Mouse (Mus musculus) CH12.LX (cell line): Measurements from ENCODE around the gene Gm826. TPM values are rescaled to one million over a fixed set of nuclear protein-coding genes. Genes with fewer than 3 reads are reported as not detected.

ENCODE experiments used
- DNase-seq: peaks from one replicate; pipeline ENCODE4 v3.0.0-alpha.2; 2013; ENCODE audit errors: extremely low read depth
- H3K27ac ChIP-seq: 2 replicates; pipeline ENCODE4 v1.5.1; 2012; ENCODE audit warnings: low read depth, mild to moderate bottlenecking, control low read depth, moderate library complexity; ENCODE audit not compliant: insufficient read depth
- H3K27me3 ChIP-seq: replicated peaks from 2 replicates; pipeline ENCODE3; 2012; ENCODE audit warnings: inconsistent platforms
- H3K36me3 ChIP-seq, 2 experiments: replicated peaks in 1 of 2; 2 replicates each; pipeline versions ENCODE3 to v1.6.1; 2012; ENCODE audit warnings: inconsistent platforms in 1 of 2, low read length in 1 of 2, mild to moderate bottlenecking in 1 of 2, mixed read lengths in 1 of 2, moderate library complexity in 1 of 2; ENCODE audit not compliant: control insufficient read depth in 1 of 2, insufficient read depth in 1 of 2
- H3K4me1 ChIP-seq, 2 experiments: 2 replicates each; pipeline ENCODE4 v1.6.1; 2012; ENCODE audit warnings: inconsistent platforms in 1 of 2, moderate library complexity in 1 of 2; ENCODE audit not compliant: insufficient read depth in 2 of 2, control insufficient read depth in 1 of 2
- H3K4me2 ChIP-seq: 2 replicates; pipeline ENCODE4 v1.6.1; 2012; ENCODE audit warnings: low read depth, mild to moderate bottlenecking, control low read depth; ENCODE audit not compliant: poor library complexity, insufficient read depth, severe bottlenecking
- H3K4me3 ChIP-seq, 3 experiments: fragments of 150-350 bp in 1 of 3; sonication (generic) in 1 of 3; replicated peaks in 1 of 3; 2 replicates each; pipeline versions ENCODE3 to v1.5.1; 2011 to 2012; ENCODE audit warnings: low read depth in 2 of 3, low read length in 2 of 3, mild to moderate bottlenecking in 2 of 3, moderate library complexity in 2 of 3, control low read depth in 1 of 3, improper control_type of control experiment in 1 of 3, inconsistent platforms in 1 of 3, mixed read lengths in 1 of 3; ENCODE audit not compliant: poor library complexity in 1 of 3
- H3K79me2 ChIP-seq: replicated peaks from 2 replicates; pipeline ENCODE4 v1.6.1; 2012; ENCODE audit warnings: mild to moderate bottlenecking, moderate library complexity; ENCODE audit not compliant: control insufficient read depth, poor library complexity, insufficient read depth, severe bottlenecking; ENCODE audit errors: extremely low read depth
- H3K9ac ChIP-seq: 2 replicates; pipeline ENCODE4 v1.6.1; 2012; ENCODE audit warnings: low read depth, mild to moderate bottlenecking, control low read depth, moderate library complexity; ENCODE audit not compliant: insufficient read depth
- H3K9me3 ChIP-seq: replicated peaks from 2 replicates; pipeline ENCODE3; 2012; ENCODE audit warnings: low read length, inconsistent platforms, mixed read lengths
- BHLHE40 ChIP-seq: IDR thresholded peaks from 2 replicates; pipeline ENCODE4 v1.6.1; 2011; ENCODE audit warnings: mild to moderate bottlenecking, low read depth, low read length, improper control_type of control experiment
- CHD1 ChIP-seq: IDR thresholded peaks from 2 replicates; pipeline ENCODE4 v1.6.1; 2012; ENCODE audit warnings: low read depth, low read length, improper control_type of control experiment, inconsistent platforms
- CHD2 ChIP-seq: IDR thresholded peaks from 2 replicates; pipeline ENCODE4 v1.6.1; 2011; ENCODE audit warnings: low read length, improper control_type of control experiment
- CTCF ChIP-seq, 2 experiments: IDR thresholded peaks in 1 of 2; conservative IDR thresholded peaks in 1 of 2; 2 replicates each; pipeline ENCODE4 v1.5.1; 2011 to 2012; ENCODE audit warnings: low read depth in 2 of 2, low read length in 2 of 2, improper control_type of control experiment in 1 of 2, inconsistent platforms in 1 of 2, mild to moderate bottlenecking in 1 of 2, moderate library complexity in 1 of 2
- E2F4 ChIP-seq: IDR thresholded peaks from 2 replicates; pipeline ENCODE4 v1.6.1; 2011; ENCODE audit warnings: low read depth, low read length, improper control_type of control experiment; ENCODE audit not compliant: insufficient replicate concordance
- ELF1 ChIP-seq: IDR thresholded peaks from 2 replicates; pipeline ENCODE4 v1.6.1; 2014; ENCODE audit warnings: low read depth, mild to moderate bottlenecking, inconsistent platforms, low read length, improper control_type of control experiment
- EP300 ChIP-seq: IDR thresholded peaks from 2 replicates; pipeline ENCODE4 v1.6.1; 2011; ENCODE audit warnings: low read length, improper control_type of control experiment
- ETS1 ChIP-seq: conservative IDR thresholded peaks from 2 replicates; pipeline ENCODE4 v1.6.1; 2012; ENCODE audit warnings: low read depth, mild to moderate bottlenecking, inconsistent platforms, low read length, improper control_type of control experiment, moderate library complexity
- GABPA ChIP-seq: IDR thresholded peaks from 2 replicates; pipeline ENCODE4 v1.6.1; 2012; ENCODE audit warnings: low read depth, low read length, improper control_type of control experiment, inconsistent platforms; ENCODE audit not compliant: insufficient replicate concordance
- HCFC1 ChIP-seq: IDR thresholded peaks from 2 replicates; pipeline ENCODE4 v1.6.1; 2012; ENCODE audit warnings: low read depth, mild to moderate bottlenecking, inconsistent platforms, low read length, improper control_type of control experiment
- IRF4 ChIP-seq: IDR thresholded peaks from 2 replicates; pipeline ENCODE4 v1.6.1; 2014; ENCODE audit warnings: low read depth, mild to moderate bottlenecking, inconsistent platforms, low read length, improper control_type of control experiment
- JUND ChIP-seq: conservative IDR thresholded peaks from 2 replicates; pipeline ENCODE4 v1.6.1; 2011; ENCODE audit warnings: low read depth, low read length, improper control_type of control experiment
- MAX ChIP-seq: IDR thresholded peaks from 2 replicates; pipeline ENCODE4 v1.6.1; 2011; ENCODE audit warnings: low read length, improper control_type of control experiment
- MAZ ChIP-seq: IDR thresholded peaks from 2 replicates; pipeline ENCODE4 v1.6.1; 2012; ENCODE audit warnings: low read depth, mild to moderate bottlenecking, inconsistent platforms, low read length, improper control_type of control experiment, moderate library complexity
- MEF2A ChIP-seq: IDR thresholded peaks from 2 replicates; pipeline ENCODE4 v1.6.1; 2014; ENCODE audit warnings: low read depth, mild to moderate bottlenecking, inconsistent platforms, low read length, improper control_type of control experiment, borderline replicate concordance
- MYC ChIP-seq: IDR thresholded peaks from 2 replicates; pipeline ENCODE4 v1.6.1; 2011; ENCODE audit warnings: low read depth, mild to moderate bottlenecking, improper control_type of control experiment, low read length
- NELFE ChIP-seq: IDR thresholded peaks from 2 replicates; pipeline ENCODE4 v1.6.1; 2011; ENCODE audit warnings: low read depth, low read length, improper control_type of control experiment
- NRF1 ChIP-seq: IDR thresholded peaks from 2 replicates; pipeline ENCODE4 v1.6.1; 2014; ENCODE audit warnings: low read depth, mild to moderate bottlenecking, inconsistent platforms, low read length, improper control_type of control experiment, moderate library complexity
- PAX5 ChIP-seq: IDR thresholded peaks from 2 replicates; pipeline ENCODE4 v1.6.1; 2012; ENCODE audit warnings: low read length, inconsistent platforms, mixed read lengths
- POLR2A ChIP-seq: IDR thresholded peaks from 2 replicates; pipeline ENCODE4 v1.6.1; 2011; ENCODE audit warnings: low read depth, mild to moderate bottlenecking, improper control_type of control experiment, low read length
- POLR2AphosphoS2 ChIP-seq: IDR thresholded peaks from 2 replicates; pipeline ENCODE4 v1.6.1; 2011; ENCODE audit warnings: low read depth, low read length, improper control_type of control experiment
- RCOR1 ChIP-seq: conservative IDR thresholded peaks from 2 replicates; pipeline ENCODE4 v1.6.1; 2012; ENCODE audit warnings: low read depth, mild to moderate bottlenecking, inconsistent platforms, low read length, improper control_type of control experiment
- SIN3A ChIP-seq: IDR thresholded peaks from 2 replicates; pipeline ENCODE4 v1.6.1; 2012; ENCODE audit warnings: low read length, improper control_type of control experiment, inconsistent platforms
- SMC3 ChIP-seq: IDR thresholded peaks from 2 replicates; pipeline ENCODE4 v1.6.1; 2011; ENCODE audit warnings: low read depth, low read length, improper control_type of control experiment
- TBP ChIP-seq: conservative IDR thresholded peaks from 2 replicates; pipeline ENCODE4 v1.6.1; 2011; ENCODE audit warnings: low read depth, low read length, improper control_type of control experiment
- TCF12 ChIP-seq: IDR thresholded peaks from 2 replicates; pipeline ENCODE4 v1.6.1; 2014; ENCODE audit warnings: low read depth, mild to moderate bottlenecking, inconsistent platforms, low read length, improper control_type of control experiment
- UBTF ChIP-seq: IDR thresholded peaks from 2 replicates; pipeline ENCODE4 v1.6.1; 2012; ENCODE audit warnings: low read depth, mild to moderate bottlenecking, inconsistent platforms, low read length, improper control_type of control experiment, moderate library complexity
- USF1 ChIP-seq: IDR thresholded peaks from 2 replicates; pipeline ENCODE4 v1.6.1; 2014; ENCODE audit warnings: low read depth, mild to moderate bottlenecking, inconsistent platforms, low read length, improper control_type of control experiment
- USF2 ChIP-seq: conservative IDR thresholded peaks from 2 replicates; pipeline ENCODE4 v1.6.1; 2011; ENCODE audit warnings: low read depth, low read length, improper control_type of control experiment
- ZC3H11A ChIP-seq: IDR thresholded peaks from 2 replicates; pipeline ENCODE4 v1.6.1; 2012; ENCODE audit warnings: low read depth, mild to moderate bottlenecking, inconsistent platforms, low read length, improper control_type of control experiment
- ZKSCAN1 ChIP-seq: IDR thresholded peaks from 2 replicates; pipeline ENCODE4 v1.6.1; 2012; ENCODE audit warnings: low read depth, inconsistent platforms, low read length, improper control_type of control experiment, borderline replicate concordance
- ZMIZ1 ChIP-seq: IDR thresholded peaks from 2 replicates; pipeline ENCODE4 v1.6.1; 2012; ENCODE audit warnings: low read depth, mild to moderate bottlenecking, inconsistent platforms, low read length, improper control_type of control experiment
- ZNF384 ChIP-seq: IDR thresholded peaks from 2 replicates; pipeline ENCODE4 v1.6.1; 2012; ENCODE audit warnings: low read depth, low read length, improper control_type of control experiment, inconsistent platforms
- dilution Hi-C: fragments of 300-500 bp; cut with MboI; formaldehyde crosslinking; loops from 2 replicates; pipeline ENCODE4 v1.14.3; 2020; ENCODE audit warnings: low sequenced_read_pairs; ENCODE audit not compliant: extremely low pct_unique_long_range_greater_than_20kb, extremely low pct_ligation_motif_present
- in situ Hi-C: fragments of 300-500 bp; cut with MboI; formaldehyde crosslinking; loops from 3 replicates; pipeline ENCODE4 v1.14.3; 2019; ENCODE audit warnings: low sequenced_read_pairs, low pct_ligation_motif_present, low pct_unique_long_range_greater_than_20kb, mixed read lengths
- polyA plus RNA-seq: library from polyadenylated mRNA; unstranded; fragments of >175 nt; gene quantifications from 2 replicates; pipeline ENCODE4 v1.2.1, GENCODE M21; 2012; ENCODE audit warnings: low read depth; ENCODE audit not compliant: insufficient read length
- total RNA-seq, 2 experiments: library from RNA; depleted of rRNA; stranded (reverse); fragments of 300-350 nt in 1 of 2; fragments of >200 nt in 1 of 2; gene quantifications; 2 replicates each; pipeline ENCODE4 v1.2.3; 2012 to 2014

Gene Gm826
- total and polyA plus RNA-seq, 3 experiments: 0.32 TPM; not detected in 2

- Histone ChIP-seq H3K27ac (no peak overlapping the region), H3K4me2 (no peak overlapping the region), H3K4me3 (no peak overlapping the region), H3K27me3 (no peaks in the 10 kb centered on the region), H3K4me1 (peaks cover 6 to 58% of the 10 kb centered on the region in 2 experiments; a peak in 2 of 4 replicates), H3K79me2 (no peaks in the 10 kb centered on the region), H3K9me3 (no peaks in the 10 kb centered on the region), H3K36me3 (no peaks in the 10 kb centered on the region), H3K9ac (no peak overlapping the region)
- in situ Hi-C loops: no loop called here
- DNase-seq: no peak
- TF ChIP-seq SIN3A (no peak), CHD1 (no peak), NRF1 (no peak), USF1 (no peak), RCOR1 (no peak), BHLHE40 (no peak), CTCF (conservative IDR thresholded peaks at IDR 0.05 in 1 of 2, IDR thresholded peaks at IDR 0.05 in 1 of 2; ENCODE audit: low read depth in 2 of 2, low read length in 2 of 2) (no peak), USF2 (no peak), UBTF (no peak), PAX5 (no peak)
- dilution Hi-C loops: no loop called here
These were observed 30.0 kb downstream of the Gm826 start for GRCm38 (mm10) chr2:160303992-160304391.

GRCm38 (mm10) chr2:160302013-160302412, 31.9 kb downstream of the Gm826 start:
- Histone ChIP-seq H3K36me3 (no peaks in the 10 kb centered on the region), H3K9ac (no peak overlapping the region), H3K9me3 (no peaks in the 10 kb centered on the region), H3K4me3 (no peak overlapping the region), H3K4me2 (no peak overlapping the region), H3K79me2 (no peaks in the 10 kb centered on the region), H3K27ac (no peak overlapping the region), H3K4me1 (peaks cover 6 to 43% of the 10 kb centered on the region in 2 experiments; a peak in 2 of 4 replicates), H3K27me3 (no peaks in the 10 kb centered on the region)
- in situ Hi-C loops (no loop called here), dilution Hi-C loops (no loop called here)
- peak; percentile 78 for DNase-seq
- TF ChIP-seq MAX (no peak), SIN3A (no peak), TCF12 (no peak; the same call in 1 of the 2 replicates), POLR2A (no peak), GABPA (no peak), MAZ (no peak), USF1 (no peak), PAX5 (no peak), ZC3H11A (no peak), SMC3 (no peak), CHD1 (no peak), CHD2 (no peak), NELFE (no peak), UBTF (no peak), BHLHE40 (peak; percentile 69), E2F4 (no peak), JUND (peak; percentile 46; the same call in 1 of the 2 replicates), HCFC1 (no peak), EP300 (peak; percentile 81), MEF2A (peak; percentile 55; the same call in 1 of the 2 replicates), CTCF (conservative IDR thresholded peaks at IDR 0.05 in 1 of 2, IDR thresholded peaks at IDR 0.05 in 1 of 2; ENCODE audit: low read depth in 2 of 2, low read length in 2 of 2) (no peak), ETS1 (peak; percentile 57), TBP (no peak), ZNF384 (no peak), ZKSCAN1 (no peak), POLR2AphosphoS2 (no peak), ZMIZ1 (no peak), USF2 (no peak), MYC (no peak), IRF4 (peak; percentile 60), ELF1 (peak; percentile 37; the same call in 1 of the 2 replicates)
